Mouse (Mus musculus): ENCODE results near the gene Rbm4b.

Rbm4b gene

GRCm38 (mm10) chr19:4756193-4756911 lies at the start of gene Rbm4b:
Gene Rbm4b (plus strand): TSS chr19:4756497.
- peak; percentile 98 for DNase-seq (ENCODE audit: low read depth)

GRCm38 (mm10) chr19:4708765-4709164 lies 47.5 kb upstream of the Rbm4b start:
- DNase-seq (ENCODE audit: low read depth): no peak

GRCm38 (mm10) chr19:4711098-4711600 lies 45.1 kb upstream of the Rbm4b start, which contains the start of gene Sptbn2:
Gene Sptbn2 (plus strand): TSS chr19:4711167.
- DNase-seq (ENCODE audit: low read depth): no peak

GRCm38 (mm10) chr19:4711601-4712155 lies 44.6 kb upstream of the Rbm4b start:
- DNase-seq (ENCODE audit: low read depth): no peak

- DNase-seq (ENCODE audit: low read depth): no peak
Measured at GRCm38 (mm10) chr19:4712156-4712780, 44.0 kb upstream of the Rbm4b start.

GRCm38 (mm10) chr19:4712781-4713526 lies 43.3 kb upstream of the Rbm4b start:
- DNase-seq (ENCODE audit: low read depth): no peak

- DNase-seq (ENCODE audit: low read depth): no peak
Measured at GRCm38 (mm10) chr19:4713886-4714285, 42.4 kb upstream of the Rbm4b start.

GRCm38 (mm10) chr19:4716756-4717155 lies 39.5 kb upstream of the Rbm4b start:
- no peak for DNase-seq (ENCODE audit: low read depth)

- no peak for DNase-seq (ENCODE audit: low read depth)
Measured at GRCm38 (mm10) chr19:4717281-4717680, 39.0 kb upstream of the Rbm4b start.

GRCm38 (mm10) chr19:4718716-4719115 lies 37.6 kb upstream of the Rbm4b start:
- peak; percentile 31 for DNase-seq (ENCODE audit: low read depth)

GRCm38 (mm10) chr19:4719351-4719764 lies 36.9 kb upstream of the Rbm4b start:
- no peak for DNase-seq (ENCODE audit: low read depth)

- no peak for DNase-seq (ENCODE audit: low read depth)
Measured at GRCm38 (mm10) chr19:4720112-4720511, 36.2 kb upstream of the Rbm4b start.

- no peak for DNase-seq (ENCODE audit: low read depth)
Measured at GRCm38 (mm10) chr19:4720671-4721244, 35.5 kb upstream of the Rbm4b start.

GRCm38 (mm10) chr19:4729186-4729585 lies 27.1 kb upstream of the Rbm4b start:
- DNase-seq (ENCODE audit: low read depth): no peak

- no peak for DNase-seq (ENCODE audit: low read depth)
Measured at GRCm38 (mm10) chr19:4733052-4733451, 23.2 kb upstream of the Rbm4b start.

GRCm38 (mm10) chr19:4737866-4738265 lies 18.4 kb upstream of the Rbm4b start:
- no peak for DNase-seq (ENCODE audit: low read depth)

- no peak for DNase-seq (ENCODE audit: low read depth)
Measured at GRCm38 (mm10) chr19:4739053-4739452, 17.2 kb upstream of the Rbm4b start.

GRCm38 (mm10) chr19:4739762-4740161 lies 16.5 kb upstream of the Rbm4b start:
- no peak for DNase-seq (ENCODE audit: low read depth)

GRCm38 (mm10) chr19:4741482-4741881 lies 14.8 kb upstream of the Rbm4b start:
- DNase-seq (ENCODE audit: low read depth): no peak

GRCm38 (mm10) chr19:4742229-4742628 lies 14.1 kb upstream of the Rbm4b start:
- DNase-seq (ENCODE audit: low read depth): no peak

- DNase-seq (ENCODE audit: low read depth): peak; percentile 53
Measured at GRCm38 (mm10) chr19:4743524-4743923, 12.8 kb upstream of the Rbm4b start.

- DNase-seq (ENCODE audit: low read depth): no peak
Measured at GRCm38 (mm10) chr19:4744026-4744425, 12.3 kb upstream of the Rbm4b start.

Measured in induced T-regulatory cell, adult 2 months (primary cell).